Mouse (Mus musculus) adrenal gland, postnatal 4 days (tissue): Measurements from ENCODE around the gene Prrc2c. TPM values are rescaled to one million over a fixed set of nuclear protein-coding genes. Genes with fewer than 3 reads are reported as not detected.

Experiments used
- microRNA-seq: library from miRNA; unstranded; fragments of <30 nt; microRNA quantifications from one replicate; pipeline ENCODE4 v1.2.0, GENCODE M21; 2021
- total RNA-seq, 2 experiments: library from RNA; stranded (reverse); gene quantifications; 2 replicates each; pipeline ENCODE4 v1.2.3; 2021

Gene Prrc2c
- total RNA-seq, 2 experiments from 2014 or later, result 197 to 223 TPM

Small RNA genes lying within 50 kb of the gene (microRNA-seq; reads per million reads assigned to microRNA genes)
- not detected for gene Gm27616

Other genes starting within 250 kb of the Prrc2c start
- gene Mettl13, start 192.0 kb downstream of the Prrc2c start, total RNA-seq, result 10 to 100 TPM; 18.5 to 20.3 TPM
- 10 to 100 TPM; 40.8 to 42.1 TPM for gene Vamp4, start 170.0 kb downstream of the Prrc2c start, total RNA-seq
- 1 to 10 TPM in 1 of 2 experiments, under 1 TPM in 1; 0.71 to 1.1 TPM for gene Myoc, start 101.4 kb downstream of the Prrc2c start, total RNA-seq
- not detected for gene Myocos, start 82.3 kb downstream of the Prrc2c start, total RNA-seq
- gene Fmo4, start 73.4 kb upstream of the Prrc2c start, total RNA-seq, result 1 to 10 TPM; 1.5 to 2.0 TPM
- 100 to 1,000 TPM; 106 to 126 TPM for gene Fmo1, start 126.1 kb upstream of the Prrc2c start, total RNA-seq
- 10 to 100 TPM; 26.0 to 37.4 TPM for gene Fmo2, start 158.2 kb upstream of the Prrc2c start, total RNA-seq
- gene Fmo6, start 197.0 kb upstream of the Prrc2c start, total RNA-seq, result not detected
- gene Fmo3, start 244.0 kb upstream of the Prrc2c start, total RNA-seq, result 1 to 10 TPM in 1 of 2 experiments, not detected in 1; 1.2 TPM